Mouse (Mus musculus) left cerebral cortex, adult 18-20 months (tissue): ENCODE measurements around the gene Gm4724. TPM values are rescaled to one million over a fixed set of nuclear protein-coding genes. Genes with fewer than 3 reads are reported as not detected.
"Not testable (repeated sequence)": the region's sequence is repeated elsewhere in the genome, so short reads cannot be mapped to it uniquely, and the experiment has no call there.

Source experiments
- DNase-seq, 2 experiments: peaks; one replicate each; pipeline ENCODE4 v3.0.0; 2021 to 2022; ENCODE audit warnings: low spot score in 2 of 2, mixed read lengths in 1 of 2
- long read RNA-seq, 2 experiments: library from polyadenylated mRNA; stranded (forward); transcript quantifications; one replicate each; pipeline ENCODE4 v2.0.0; 2021
- total RNA-seq, 2 experiments: library from RNA; stranded (reverse); gene quantifications; 2 replicates each; pipeline ENCODE4 v1.2.3; 2021

Gene Gm4724
- 10 to 100 TPM in 1 of 2 experiments, 1 to 10 TPM in 1; 7.6 to 11.0 TPM for total RNA-seq
- long read RNA-seq, experiment 1, transcript Gm4724-203 (4 exons, 1,198 nt): major isoform, 11 of 13 reads
- long read RNA-seq, experiment 1, partial matches to known transcripts: 0 of 13 reads
- long read RNA-seq, experiment 1, other reads (novel, unspliced or antisense): 2 of 13 reads
- long read RNA-seq, experiment 2, transcript Gm4724-203 (4 exons, 1,198 nt): major isoform, 6 of 10 reads
- long read RNA-seq, experiment 2, partial matches to known transcripts: 0 of 10 reads
- long read RNA-seq, experiment 2, other reads (novel, unspliced or antisense): 2 of 10 reads

- DNase-seq: not testable (repeated sequence)
These were observed at the start of gene Gm4724 for GRCm38 (mm10) chr2:175435707-175436106. Gm4724 (minus strand) TSS chr2:175435807.

- DNase-seq: not testable (repeated sequence)
These were observed 34.1 kb upstream of the Gm4724 start, which contains the start of gene Zfp965 for GRCm38 (mm10) chr2:175469685-175470084. Zfp965 (plus strand) TSS chr2:175469985.

Other genes starting within 250 kb of the Gm4724 start
- 100 to 1,000 TPM in 1 of 2 experiments, 10 to 100 TPM in 1; 90.2 to 102 TPM for gene Gm14391, start 228.9 kb downstream of the Gm4724 start, total RNA-seq
- 10 to 100 TPM in 1 of 2 experiments, not detected in 1; 15.3 TPM for gene Gm14440, start 160.7 kb downstream of the Gm4724 start, total RNA-seq
- 10 to 100 TPM; 59.3 to 70.6 TPM for gene Gm4631, start 97.6 kb downstream of the Gm4724 start, total RNA-seq
- 1 to 10 TPM; 6.6 to 7.0 TPM for gene Zfp968, start 63.4 kb downstream of the Gm4724 start, total RNA-seq
- gene Zfp965, start 34.2 kb upstream of the Gm4724 start, total RNA-seq: 1 to 10 TPM; 4.5 TPM
- gene Gm11007, start 208.2 kb upstream of the Gm4724 start, total RNA-seq: not detected